Mouse (Mus musculus): ENCODE data around the gene Wdsub1. TPM values are rescaled to one million over a fixed set of nuclear protein-coding genes. Genes with fewer than 3 reads are reported as not detected.
"Not testable (repeated sequence)": the region's sequence is repeated elsewhere in the genome, so short reads cannot be mapped to it uniquely, and the experiment has no call there.

The Wdsub1 gene
- polyA plus RNA-seq (2017; shearing (Covaris generic)) = 1 to 10 TPM; 3.8 to 4.6 TPM

- peak; percentile 96 for ATAC-seq
Measured at GRCm38 (mm10) chr2:59881831-59882741, at the start of gene Wdsub1. TSS of gene Wdsub1 (minus strand) at chr2:59882591.

DNA sequence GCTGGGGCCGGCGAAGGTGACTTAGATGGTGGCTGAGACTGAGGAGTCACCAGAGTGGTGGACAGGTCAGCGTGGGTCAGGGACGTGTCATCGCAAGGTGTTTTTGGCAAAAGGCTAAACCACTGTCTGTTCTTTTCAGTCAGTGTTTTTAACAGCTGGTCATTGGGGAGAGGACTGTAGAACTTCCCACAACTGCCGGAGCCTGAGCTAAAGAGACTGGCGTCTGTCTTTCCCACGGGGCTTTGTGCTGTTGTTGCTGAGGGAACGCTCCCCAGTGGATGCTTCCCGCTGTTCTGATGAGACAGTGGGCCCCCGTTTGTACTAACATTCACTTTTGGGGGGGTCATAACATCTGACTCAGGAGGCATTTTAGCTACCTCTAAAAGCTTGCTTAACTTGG lies 31.2 kb upstream of the Wdsub1 start:
- ATAC-seq = no peak

DNA sequence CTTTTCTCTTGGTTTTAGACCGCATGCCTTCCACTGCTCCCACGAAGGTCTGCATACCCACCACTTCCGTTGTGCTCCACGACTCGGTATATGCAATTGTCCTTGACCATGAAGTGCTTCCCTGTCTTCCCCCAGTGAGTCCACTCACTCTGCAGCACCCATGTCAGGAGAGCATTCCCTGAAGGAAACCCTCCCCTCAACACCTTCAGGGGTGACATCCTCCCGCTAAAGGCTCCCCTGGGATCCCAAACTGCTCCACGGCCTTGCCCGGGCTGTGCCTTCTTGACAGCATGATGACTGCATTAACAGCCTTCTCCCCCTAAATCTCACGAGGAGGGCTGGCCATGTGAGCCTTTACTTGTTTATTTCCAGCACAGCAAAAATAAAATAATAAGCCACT lies 25.7 kb upstream of the Wdsub1 start:
- ATAC-seq = no peak

DNA sequence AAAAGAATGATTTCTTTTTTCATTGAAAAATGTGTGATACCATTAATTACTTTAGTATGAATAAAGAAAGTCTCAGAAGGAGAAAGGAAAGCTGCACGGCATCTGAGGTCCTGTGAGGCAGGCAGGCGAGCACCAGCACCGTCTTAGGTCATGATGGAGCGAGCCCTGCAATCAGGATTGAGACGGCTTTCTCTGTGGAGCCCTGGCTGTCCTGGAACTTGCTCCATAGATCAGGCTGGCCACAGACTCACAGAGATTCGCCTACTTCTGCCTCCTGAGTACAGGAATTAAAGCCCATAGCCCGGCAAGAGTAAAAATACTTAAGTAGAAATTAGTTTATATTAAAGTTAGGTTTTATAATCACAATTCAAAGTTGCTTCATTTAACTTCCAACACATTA lies 21.6 kb upstream of the Wdsub1 start:
- no peak for ATAC-seq

DNA sequence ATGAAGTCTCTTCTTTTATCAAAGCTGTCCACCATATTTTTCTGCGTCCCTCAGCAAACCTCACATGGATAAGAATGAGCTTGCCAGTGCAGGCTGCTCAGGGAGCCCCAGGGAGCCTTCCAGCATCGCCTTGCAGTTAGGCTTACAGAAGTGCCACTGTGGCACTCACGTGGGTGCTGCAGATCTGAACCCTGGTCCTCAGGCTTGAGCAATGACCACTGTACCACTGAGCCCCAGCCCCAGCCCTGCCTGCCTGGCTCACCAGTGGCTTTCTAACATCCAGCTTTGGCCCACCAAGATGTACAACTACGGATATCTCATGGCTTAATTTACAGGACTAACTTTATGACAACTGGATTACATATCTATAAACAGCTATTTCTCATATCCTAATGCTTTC lies 16.3 kb upstream of the Wdsub1 start:
- no peak for ATAC-seq

GRCm38 (mm10) chr2:59898105-59898504 lies 15.7 kb upstream of the Wdsub1 start:
- ATAC-seq = no peak

- no peak for ATAC-seq
Measured at GRCm38 (mm10) chr2:59896837-59897236, 14.4 kb upstream of the Wdsub1 start.

GRCm38 (mm10) chr2:59896400-59896799 lies 14.0 kb upstream of the Wdsub1 start:
- no peak for ATAC-seq

GRCm38 (mm10) chr2:59889699-59890098 lies 7.3 kb upstream of the Wdsub1 start:
- no peak for ATAC-seq

DNA sequence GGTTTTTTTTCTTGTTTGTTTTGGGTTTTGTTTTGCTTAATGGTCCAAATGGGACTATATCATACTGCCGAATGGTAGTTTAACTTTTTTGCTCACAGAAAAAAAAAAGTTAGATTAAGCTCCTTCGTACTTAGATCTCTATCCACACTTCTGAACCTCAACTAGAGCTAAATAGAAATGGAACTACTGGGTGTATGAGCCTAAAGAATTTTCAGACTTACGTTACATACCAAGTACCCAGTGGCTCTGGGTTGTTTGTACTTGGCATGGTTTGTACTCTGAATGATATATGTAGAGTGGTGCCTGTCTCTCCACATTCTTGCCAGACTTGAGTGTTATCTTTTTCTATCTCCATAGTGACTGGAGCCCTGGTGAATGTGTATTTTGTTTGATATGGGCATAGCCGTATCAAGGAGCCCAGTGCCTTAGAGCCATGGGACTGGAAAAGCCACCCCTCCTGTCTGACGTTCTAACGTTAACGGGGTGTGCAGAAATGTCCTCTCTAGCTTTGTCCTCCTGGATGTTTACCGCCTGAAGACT lies 421 bp upstream of the Wdsub1 start:
- ATAC-seq = peak; percentile 3

- no peak for ATAC-seq
Measured at GRCm38 (mm10) chr2:59881404-59881803, 987 bp downstream of the Wdsub1 start.

DNA sequence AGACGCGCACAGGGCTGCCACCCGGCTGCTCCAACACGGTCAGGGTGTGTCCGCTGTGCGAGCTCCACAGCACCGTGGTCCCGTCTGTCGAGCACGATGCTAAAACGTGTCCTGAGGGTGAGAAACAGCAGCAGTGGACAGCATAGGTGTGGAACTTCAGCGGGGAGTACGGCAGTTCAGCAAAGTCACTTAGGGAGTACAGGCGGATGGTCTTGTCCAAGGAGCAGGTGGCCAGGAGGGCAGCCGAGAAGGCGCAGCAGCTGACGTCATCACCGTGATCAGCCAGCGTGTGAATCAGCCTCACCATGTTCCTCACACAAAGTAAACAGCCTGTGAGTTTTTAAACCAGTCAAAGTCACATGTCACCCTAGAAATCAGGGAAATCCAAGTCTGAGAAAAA lies 4.2 kb downstream of the Wdsub1 start:
- ATAC-seq = no peak

GRCm38 (mm10) chr2:59877335-59877734 lies 5.1 kb downstream of the Wdsub1 start:
- ATAC-seq = no peak

DNA sequence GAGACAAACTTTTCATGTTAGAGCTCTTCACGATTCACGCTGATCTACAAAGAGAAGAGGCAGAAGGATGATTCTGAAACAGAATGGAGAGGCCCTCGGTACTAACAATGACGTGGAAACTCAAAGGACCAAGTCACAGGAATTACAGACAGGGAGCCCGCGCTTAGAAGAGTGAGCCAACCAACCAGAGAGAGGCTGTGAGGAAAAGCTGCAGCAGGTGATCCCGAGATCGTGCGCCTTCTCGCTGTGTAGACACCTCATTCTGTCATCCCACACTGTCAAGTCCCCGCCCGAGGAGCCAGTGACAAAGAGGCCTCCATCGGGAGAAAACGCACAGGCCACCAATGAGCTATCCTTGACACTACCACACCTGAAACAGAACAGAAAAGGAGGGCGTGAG lies 5.9 kb downstream of the Wdsub1 start:
- ATAC-seq = no peak

DNA sequence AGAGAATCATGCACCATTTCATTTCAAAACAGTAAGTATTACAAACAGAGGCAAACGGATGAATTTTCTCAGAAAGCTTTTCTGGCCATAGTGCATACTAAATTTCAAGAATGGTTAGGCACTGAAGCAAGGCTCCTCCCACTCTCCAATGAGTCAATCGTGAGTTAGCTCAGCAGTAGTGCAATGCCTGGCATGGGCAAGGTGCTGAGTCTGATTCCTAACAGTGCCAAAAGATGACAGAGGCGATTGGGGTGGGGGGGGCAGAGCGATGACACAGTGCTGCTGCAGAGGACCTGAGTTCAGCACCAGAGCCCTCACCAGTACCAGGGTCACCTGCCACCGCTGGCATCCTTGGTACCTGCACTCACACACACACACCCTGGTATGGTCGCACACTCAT lies 11.9 kb downstream of the Wdsub1 start:
- ATAC-seq = no peak

DNA sequence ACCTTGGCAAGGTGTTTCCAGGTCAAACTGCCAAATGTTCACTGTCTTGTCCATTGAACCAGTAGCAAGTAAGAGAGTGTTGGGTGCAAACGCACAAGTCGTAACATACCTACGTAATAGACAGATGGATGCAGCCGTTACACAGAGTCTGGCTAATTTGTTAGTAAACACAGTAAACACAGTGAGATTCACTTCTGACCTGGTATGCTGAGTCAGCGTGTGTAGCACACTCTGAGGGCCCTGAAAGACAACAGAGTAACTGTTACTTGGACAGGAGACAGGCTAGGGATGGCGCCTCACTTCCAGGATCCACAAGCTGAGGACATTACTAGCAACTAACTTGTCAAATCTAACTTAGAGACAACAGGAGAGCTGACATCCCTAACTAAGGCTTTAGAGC lies 19.8 kb downstream of the Wdsub1 start:
- ATAC-seq = no peak

- no peak for ATAC-seq
Measured at GRCm38 (mm10) chr2:59854363-59854762, 28.0 kb downstream of the Wdsub1 start.

- no peak for ATAC-seq
Measured at GRCm38 (mm10) chr2:59853543-59853942, 28.8 kb downstream of the Wdsub1 start.

DNA sequence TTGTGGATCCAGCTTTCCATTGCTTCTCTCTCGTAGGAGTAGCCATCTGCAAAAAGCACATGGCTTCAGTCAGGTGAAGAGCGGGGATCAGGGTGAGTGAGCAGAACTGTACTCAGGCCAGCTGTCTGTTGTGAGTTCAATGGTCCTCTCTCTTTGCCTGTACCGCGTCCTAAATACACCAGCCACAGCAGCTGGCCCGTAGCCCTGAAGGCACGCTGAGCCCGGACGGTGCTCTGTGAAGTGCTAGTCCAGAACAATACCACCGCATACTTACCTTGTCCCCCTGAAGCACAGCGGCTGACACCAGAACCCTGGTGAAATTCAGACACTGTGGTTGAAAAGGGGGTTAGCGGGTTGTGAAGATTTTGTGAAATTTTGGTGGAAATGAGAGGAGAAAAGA lies 29.5 kb downstream of the Wdsub1 start:
- ATAC-seq = no peak

- not testable (repeated sequence) for ATAC-seq
Measured at GRCm38 (mm10) chr2:59851885-59852284, 30.5 kb downstream of the Wdsub1 start.

- ATAC-seq = no peak
Measured at GRCm38 (mm10) chr2:59843848-59844247, 38.5 kb downstream of the Wdsub1 start.

DNA sequence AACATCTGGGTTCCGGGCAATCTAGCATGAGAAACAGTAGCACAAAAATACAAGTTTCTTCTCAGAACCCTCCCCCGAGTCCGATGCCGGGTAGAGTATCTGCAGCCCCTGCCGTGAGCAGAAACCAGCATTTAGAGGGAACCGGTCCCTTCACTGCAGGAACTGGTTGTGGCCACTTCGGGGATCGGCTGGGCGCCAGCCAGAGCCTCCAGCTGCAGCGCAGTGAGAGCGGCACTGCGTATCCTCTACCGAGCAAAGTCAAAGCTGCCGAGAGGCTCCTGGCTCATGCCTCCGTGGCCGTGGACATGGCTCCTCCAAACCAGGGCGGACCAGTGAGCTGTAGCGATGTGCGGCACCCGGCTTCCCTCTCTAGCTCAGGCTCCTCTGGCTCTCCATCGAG lies 39.2 kb downstream of the Wdsub1 start:
- ATAC-seq = no peak

DNA sequence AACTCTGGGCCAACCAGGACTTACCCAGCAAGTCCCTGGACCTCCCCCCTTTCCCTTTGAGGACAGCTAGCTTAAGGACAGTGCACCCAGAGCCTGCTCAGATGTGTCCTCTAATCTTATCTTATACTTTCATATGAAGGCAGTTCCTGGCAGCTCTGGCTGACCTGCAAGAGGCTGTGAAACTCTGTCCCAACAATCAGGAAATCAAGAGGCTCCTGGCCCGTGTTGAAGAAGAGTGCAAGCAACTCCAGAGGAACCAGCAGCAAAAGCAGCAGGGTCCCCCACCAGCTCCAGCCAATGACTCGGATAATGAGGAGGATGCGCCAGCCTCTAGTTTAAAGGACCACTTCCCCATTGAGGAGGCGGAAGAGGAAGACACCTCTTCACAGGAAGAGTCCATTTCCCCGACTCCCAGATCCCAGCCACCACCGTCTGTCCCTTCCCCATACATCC lies 39.8 kb downstream of the Wdsub1 start:
- ATAC-seq = no peak

DNA sequence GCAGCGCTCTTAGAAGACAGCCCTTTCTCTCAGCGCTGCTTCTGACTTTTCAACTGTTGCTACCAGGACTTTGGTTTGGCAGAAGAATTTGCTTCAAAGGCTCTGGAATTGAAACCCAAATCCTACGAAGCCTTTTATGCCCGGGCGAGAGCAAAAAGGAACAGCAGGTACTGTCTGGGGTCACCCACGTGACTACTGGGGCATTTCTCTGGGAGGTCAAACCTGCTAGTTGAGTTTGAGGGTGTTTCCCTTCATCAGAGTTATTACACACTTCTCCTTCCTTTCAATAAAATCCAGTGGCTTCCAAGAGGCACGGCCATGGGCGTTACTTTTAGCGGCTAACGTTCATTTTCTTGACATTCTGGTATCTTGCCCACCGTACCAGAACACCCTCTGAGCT lies 40.4 kb downstream of the Wdsub1 start:
- no peak for ATAC-seq

Measured in activated CD4-positive, CD25-positive, alpha-beta regulatory T cell, adult 4 months (primary cell).